Mouse (Mus musculus): ENCODE data around the gene BC048562. TPM values are rescaled to one million over a fixed set of nuclear protein-coding genes. Genes with fewer than 3 reads are reported as not detected.

The BC048562 gene
- total RNA-seq (2022) = not detected

DNA sequence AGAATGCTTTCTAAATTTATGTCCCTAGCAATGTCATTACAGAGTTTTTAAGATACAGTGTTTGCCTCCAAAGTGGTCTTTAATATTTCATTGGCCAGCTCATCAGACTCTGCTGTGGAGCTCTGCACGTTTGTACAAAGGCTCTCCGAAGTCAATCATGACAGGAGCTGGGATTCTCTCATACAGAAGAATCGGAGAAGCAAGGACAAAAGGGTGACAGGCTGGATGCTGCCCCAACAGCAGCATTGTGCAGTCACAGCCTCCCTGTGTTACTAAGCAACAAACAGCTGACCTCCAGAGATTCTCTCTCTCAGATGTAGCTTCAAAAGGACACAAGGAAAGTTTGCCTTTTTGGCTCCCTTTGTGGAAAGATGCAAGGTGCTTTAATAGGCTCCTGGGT lies at the start of gene BC048562:
Gene BC048562 (plus strand): TSS at position 301 of the 400 bp plus-strand sequence.
- no peak for DNase-seq

DNA sequence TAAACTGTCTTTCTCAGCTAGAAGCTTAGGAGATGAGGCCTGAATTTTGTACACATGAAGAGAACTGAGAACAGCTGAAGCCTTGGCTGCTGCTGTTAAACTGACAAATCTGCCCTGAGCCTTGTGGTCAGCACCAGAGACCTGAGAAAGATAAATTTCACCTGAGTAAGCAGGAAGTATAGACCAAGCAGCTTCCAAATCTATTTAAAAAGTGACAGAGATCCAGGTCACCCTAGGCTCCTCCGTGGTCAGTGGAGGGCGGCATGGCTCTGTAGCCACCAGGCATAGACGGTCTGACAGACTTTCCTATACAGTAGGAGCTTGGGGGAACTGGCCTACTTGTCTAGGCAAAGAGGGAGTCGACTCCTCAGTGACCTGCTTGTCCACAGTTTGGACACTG lies 49.5 kb upstream of the BC048562 start:
- DNase-seq = no peak

DNA sequence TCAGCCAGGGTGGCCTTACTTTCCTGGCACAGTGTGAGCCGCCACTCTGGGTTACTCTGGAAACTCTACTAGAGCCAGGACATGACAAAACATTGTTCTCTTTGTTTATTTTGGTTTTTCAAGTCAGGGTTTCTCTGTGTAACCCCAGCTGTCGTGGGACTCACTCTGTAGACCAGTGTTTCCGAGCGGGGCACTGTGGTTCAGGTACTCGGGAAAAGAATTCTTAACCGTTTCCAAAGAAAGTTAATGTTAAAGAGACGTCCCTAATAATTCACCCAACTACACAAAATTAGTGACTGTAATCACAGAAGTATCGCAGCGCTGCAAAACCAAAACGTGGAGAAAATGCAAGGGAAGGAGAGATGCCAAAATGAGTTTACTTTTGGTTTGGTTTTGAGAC lies 47.7 kb upstream of the BC048562 start:
- no peak for DNase-seq

DNA sequence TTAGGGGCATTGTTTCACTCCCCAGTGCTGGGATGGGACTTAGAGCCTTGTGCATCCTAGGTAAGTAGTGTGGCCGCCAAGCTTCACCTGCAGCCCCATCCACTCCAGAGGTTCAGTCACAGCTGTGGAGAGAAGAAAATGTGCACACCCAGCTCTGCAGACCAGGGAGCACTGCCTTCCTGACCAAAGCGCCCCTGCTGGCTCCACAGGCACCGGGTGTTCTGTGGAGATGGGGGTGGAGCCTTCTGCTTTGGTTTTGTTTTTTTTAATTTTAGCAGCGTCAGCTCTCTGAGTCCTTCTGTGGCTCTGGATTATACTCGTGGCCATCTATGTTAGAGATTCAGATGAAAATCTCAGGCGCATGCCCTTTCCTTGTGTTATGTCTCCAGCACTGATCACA lies 47.1 kb upstream of the BC048562 start:
- no peak for DNase-seq

DNA sequence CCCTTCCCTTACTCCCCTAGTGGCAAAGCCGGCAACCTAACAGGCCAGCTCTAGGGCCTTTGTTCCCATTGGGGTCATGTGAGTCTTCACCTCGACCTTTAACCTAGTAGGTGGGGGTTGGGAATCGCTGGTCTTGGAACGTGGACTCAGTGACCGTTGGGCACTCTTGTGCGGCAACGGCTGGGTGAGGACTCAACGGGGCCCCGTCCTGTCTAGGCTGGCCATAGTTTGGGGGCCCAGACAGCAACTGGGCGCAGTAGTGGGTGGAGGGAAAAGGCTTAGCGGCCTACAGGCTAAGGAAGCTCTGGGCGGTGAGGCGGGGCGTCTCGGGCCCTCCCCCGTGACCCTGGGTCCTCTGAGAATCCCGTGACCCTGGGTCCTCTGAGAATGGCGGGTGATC lies 43.6 kb upstream of the BC048562 start, which contains the start of gene 1700102P08Rik:
Gene 1700102P08Rik (plus strand): TSS at position 130 of the 400 bp plus-strand sequence.
- DNase-seq = no peak

DNA sequence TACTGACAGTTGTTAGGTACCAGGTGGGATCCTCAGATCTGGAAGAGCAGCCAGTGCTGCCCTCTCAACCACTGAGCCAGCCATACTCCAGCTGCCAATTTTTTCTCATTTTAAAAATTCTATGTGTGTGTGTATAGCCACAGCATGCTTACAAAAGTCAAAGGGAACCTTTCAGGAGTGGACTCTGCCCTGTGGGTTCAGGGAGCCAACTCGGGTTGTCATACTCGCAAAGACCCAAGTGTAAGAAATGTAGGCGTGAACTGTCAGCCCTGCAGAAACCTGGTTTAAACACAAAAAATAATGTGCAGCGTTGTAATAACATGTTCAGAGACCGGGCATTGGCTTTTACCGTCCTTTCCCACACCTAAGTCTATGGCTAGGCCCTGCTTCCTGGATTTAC lies 42.1 kb upstream of the BC048562 start:
- no peak for DNase-seq

DNA sequence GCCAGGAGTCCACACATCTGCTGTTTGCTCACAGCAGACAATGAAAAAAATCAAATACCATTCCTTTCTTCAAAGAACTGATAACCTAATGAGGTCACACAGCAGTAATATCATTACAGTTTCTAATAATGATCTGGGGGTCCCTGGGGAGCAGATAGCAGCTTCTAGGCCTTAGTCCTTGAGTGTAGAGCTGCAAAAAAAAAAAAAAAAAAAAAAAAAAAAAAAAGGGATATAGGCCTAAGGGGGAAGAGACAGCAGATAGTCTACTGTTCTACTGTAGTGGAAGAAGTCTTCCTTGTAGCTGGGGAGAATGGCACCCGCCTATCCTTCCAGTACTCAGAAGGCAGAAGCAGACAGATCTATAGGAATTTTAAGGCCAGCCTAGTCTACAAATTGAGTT lies 40.9 kb upstream of the BC048562 start:
- no peak for DNase-seq

DNA sequence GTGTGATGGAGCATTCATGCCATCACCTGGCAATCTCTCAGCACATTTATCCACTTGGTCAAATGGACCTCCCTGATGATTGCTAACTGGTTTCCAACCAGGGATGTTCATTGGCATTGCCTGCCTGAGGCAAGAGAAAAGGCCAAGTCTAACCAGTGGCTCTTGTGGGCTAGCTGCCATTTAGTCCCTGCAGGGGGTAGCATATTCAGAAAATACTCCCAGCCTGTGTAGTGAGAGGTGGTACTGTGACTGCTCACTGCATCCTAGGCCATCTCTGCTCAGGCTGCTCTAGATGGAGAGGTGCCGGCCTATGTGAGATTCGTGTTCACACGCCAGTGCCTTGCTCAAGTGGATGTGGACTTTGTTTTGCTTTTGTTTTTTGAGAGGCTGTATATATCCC lies 38.0 kb upstream of the BC048562 start:
- DNase-seq = no peak

DNA sequence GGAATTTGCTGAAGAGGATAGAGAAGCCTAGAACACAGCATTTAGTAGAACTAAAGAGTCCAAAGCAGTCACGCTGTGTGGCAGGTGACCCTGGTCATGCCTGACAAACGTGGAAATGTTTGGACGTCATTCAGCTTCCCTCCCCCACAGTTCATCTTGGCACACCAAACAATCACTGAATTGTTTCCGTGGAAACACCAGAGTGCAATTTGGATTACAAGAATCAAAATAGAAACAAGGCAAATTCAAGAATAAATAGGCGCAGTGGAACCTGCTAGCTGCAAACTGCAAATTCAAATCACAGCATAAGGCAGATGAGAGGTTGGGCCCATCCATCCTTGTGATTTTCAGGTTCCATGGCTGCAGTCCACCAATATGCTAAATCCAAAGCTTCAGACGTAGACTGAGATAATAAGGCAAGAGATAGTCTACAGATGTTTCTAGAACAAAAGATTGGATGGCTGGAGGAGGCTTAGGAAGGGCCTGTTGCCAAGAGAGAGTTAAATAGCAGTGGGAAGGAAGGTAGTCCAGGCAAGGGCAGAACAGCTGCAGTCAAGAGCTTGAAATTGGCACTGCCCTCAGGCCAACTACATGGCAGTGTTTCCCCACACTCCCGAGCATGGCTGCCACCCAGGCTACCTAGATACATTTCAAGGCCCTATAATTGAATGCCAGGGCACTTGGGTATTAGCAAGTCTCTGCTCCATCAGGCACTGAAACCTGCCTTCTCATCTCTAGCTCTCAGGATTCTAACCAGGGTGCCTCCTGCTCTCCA lies 34.9 kb upstream of the BC048562 start:
- peak; percentile 55 for DNase-seq

DNA sequence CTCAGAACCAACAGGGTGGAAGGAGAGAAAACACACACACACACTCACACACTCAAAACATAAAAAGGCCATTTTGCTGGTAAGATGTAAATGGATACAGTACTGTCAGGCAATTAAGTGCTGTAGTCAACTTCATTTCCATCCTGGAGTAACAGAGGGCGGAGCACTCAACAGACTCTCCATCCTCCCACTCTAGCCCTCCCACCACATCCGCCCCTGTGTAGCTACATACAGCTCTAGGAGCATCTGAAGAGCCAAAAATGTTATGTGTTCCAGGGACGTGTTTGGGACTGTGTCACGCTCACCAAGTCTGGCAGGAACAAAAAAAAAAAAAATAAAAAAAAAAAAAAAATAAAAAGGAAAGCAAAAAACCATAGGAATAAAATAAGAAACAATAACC lies 33.2 kb upstream of the BC048562 start:
- no peak for DNase-seq

DNA sequence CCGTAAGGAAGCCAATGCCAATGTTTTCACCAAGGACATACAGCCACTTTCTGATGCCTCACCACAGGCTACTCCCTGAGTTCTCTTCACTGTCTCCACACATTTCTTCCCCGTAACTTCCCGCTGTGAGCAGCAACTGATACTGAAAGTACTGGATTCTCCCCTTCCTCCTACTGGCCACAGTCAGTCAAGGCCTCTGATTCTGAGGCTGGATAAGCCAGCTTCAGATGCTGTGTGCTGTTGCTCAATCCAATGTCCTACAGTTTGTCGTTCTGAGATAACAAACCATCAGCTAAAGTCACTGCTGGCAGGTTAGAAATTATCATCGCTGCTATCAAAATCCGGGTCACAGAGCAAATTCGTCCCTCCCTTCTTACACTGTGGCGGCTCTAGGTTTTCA lies 31.8 kb upstream of the BC048562 start:
- DNase-seq = peak; percentile 39

DNA sequence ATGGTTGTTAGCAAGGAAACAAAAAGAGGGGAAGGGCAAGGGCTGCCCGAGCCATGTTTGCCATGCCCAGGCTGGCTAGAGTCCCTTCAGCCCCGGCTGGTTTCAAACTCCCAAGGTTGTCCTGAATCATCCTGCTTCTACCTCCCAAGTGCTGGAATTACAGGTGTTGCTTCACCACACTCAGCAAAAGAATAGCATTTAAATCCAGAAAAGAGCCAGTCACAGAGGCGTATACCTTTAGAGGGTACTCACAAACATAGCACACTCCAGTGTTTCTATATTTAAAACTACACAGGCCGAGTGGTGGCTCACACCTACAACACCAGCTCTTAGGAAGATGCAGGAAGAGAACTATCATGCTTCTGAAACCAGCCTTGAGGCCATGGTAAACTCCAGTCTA lies 26.7 kb upstream of the BC048562 start:
- DNase-seq = no peak

DNA sequence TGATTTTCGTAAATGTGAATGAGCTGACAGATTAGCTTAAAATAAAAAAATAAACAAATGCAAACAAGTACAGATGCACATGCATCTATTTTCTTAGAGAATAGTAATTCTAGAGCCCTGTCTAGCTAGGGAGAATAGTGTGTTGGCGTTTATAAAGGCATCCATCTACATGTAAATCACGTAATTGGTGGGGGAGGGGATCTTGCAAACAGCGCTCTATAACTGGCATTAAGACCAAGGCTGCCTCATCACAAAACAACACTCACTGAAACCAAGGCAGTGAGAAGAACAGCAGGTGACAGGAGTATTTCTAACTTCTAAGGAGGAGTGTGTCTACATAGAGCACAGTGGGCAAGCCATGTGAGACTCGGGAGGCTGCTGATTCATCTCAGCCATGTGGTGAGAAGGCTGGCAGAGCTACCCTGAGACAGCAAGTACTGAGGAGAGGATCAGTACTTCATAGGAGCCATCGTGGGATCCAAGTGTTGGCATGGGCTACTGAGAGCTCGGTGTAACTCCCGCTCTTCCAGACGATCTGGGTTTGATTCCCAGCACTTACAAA lies 24.8 kb upstream of the BC048562 start:
- DNase-seq = no peak

DNA sequence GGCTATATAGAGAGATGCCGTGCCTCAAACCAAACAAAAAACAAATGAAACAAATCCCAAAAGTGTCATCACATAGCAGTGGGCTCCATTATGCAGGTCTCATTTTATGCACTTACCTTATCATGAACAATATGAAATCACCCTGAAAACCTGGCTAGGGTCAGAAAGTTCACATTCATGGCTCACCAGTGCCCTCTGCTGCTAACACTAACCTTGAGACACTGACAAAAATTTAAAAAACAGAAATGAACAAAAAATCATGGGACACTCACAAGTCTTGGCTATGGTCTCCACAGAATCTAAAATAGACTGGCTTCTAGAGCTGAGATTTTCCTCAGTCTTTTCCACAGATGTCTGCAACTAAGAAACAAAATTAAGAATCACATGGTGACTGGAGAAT lies 24.1 kb upstream of the BC048562 start:
- no peak for DNase-seq

DNA sequence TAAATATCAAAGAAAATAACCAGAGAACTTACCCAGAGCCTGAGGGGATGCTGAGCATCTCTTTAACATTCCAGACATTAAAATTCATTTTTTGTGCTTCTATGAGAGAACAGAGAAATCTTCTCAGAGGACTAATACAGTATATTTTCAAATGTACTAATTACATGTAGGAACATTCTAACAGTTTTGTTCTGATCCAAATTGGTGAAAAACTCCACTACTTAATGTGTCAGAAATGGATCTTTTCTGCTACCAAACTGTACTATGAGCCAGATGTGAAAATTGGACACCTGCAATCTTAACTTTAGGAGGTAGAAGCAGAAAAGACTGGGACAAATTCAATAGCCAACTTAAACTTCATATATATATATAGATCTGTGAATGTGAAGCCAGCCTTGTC lies 7.9 kb upstream of the BC048562 start, which contains the start of gene Ccdc36:
Gene Ccdc36 (minus strand): TSS at position 101 of the 400 bp plus-strand sequence.
- no peak for DNase-seq

DNA sequence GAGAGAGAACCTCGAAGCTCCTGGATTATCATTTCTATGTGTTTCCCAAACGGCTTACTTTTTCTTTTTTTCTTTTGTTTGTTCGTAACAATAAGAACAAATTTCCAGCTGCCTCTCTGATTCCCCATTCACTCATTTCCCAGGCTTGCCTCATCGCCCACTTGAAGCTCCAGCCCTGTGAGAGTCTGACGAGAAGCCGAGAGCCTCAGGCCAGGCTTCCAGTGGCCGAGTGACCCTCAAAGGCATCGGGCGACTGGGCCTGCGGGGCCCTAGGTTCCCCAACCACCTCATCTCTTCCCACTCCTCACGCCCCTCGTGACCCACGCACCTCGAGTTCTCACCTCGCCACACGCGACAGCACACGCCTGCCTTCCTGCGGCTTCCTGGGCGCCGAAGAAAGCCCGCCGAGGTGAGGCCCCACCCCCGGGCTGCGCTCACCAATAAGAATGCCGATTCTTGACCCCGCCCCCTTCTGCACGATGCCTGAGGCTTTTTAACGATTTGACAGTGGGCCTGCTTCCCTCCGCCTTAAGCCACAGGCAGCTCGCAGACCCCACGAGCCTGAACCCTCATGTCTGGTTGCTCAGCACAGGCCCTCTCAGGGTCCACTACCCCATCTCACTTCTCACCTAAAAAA lies 4.7 kb upstream of the BC048562 start:
- DNase-seq = no peak

DNA sequence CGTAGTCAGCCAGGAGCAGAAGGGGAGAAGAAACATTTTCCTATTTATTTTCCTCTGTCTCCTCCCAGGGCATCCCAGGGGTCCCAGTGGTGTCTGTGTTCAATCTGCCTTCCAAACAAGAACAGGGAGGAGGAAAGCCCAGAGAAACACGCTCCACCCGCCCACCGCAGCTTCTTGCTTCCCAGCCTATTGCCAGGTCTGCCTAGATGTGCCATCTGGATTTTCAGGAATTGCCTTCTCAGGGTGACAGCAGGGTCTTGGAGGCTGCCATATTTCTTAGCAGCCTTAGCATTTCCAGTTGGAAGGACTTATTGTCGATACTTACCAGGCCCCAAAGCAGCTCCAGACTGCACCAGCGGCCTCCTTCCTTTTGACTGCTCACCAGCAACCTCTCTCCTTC lies 2.9 kb downstream of the BC048562 start:
- DNase-seq = no peak

DNA sequence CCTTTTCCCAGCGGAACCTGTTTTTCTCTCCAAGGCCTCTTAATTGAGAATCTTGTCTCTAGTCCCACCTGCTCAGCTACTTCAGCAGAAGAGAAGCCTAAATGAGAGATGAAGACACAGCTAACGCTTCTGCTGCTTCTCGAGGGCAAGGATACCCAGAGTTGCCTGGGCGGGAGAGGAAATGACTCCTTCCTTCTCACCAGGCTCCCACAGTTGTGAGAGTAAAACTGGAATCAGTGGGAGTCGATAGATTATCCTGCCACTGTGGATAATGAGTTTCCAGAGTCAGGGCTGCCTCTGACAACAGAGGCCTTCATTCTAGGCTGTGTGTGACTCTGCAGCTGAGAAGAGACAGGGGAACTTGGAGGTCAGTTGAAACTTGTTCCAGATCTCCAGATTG lies 4.2 kb downstream of the BC048562 start:
- DNase-seq = no peak

DNA sequence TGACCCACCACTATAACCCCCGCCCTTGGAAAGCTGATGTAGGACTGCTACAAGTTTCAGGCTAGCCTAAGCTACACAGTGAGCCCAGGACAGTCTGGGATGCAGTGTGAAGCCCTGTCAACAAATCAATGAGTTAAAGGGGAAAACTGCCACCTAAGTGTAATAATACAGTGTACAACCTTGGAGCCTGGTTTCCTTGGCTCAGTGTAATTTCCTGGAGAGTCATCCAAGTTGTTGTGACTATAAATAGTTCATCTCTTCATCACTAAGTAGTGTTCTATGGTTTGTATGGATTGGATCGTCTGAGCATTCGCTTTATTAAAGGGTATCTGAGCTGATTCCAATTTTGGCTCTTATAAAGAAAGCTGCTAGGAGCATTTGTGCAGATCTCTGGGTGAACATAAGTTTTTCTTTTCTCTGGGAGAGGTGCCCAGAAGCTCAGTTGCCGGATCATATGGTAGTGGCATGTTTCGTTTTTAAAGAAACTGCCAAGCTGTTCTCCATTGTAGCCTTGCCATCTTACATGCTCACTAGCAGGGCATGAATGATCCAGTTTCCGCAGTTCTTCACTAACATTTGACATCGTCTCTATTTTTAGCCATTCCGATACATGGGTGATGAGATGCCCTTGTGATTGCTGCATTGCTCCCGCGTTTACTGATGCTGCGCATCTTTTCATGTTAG lies 5.1 kb downstream of the BC048562 start:
- DNase-seq = no peak

DNA sequence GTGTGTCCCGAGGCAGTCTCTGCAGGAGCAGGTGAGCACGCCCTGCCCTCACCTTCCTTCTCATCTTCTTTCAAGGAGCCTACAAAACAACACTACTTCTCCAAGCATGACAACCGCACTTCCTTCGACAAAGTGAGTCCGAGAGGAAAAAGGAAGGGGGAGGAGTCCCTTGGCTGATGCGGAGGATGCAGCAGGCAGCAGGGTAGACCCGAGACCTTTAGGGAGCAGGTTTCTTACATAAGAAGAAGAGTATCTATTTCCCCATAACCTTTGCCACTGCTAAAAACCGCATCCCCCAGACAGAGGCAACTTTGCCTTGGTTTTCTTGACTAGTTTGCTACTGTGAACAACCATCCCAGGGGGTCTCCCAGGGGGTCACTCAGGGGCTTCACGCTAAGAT lies 8.8 kb downstream of the BC048562 start:
- DNase-seq = no peak

DNA sequence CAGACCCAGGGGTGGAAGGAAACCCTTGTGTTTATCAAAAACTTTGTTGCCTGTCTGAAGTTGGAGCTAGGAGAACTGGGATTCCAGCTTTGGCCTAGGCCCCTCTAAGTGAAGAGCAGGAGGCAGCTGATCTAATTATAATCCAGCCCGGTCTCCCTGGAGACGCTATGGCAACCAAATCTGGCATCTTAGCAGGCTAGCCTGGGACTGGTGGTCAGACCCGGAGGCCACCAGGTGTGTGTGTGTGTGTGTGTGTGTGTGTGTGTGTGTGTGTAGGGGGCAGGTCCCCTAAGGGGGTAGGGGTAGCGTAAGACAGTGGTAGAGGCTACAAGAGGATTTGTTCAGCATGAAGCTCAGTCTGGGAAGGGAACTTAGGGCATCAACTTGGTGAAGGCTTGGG lies 13.6 kb downstream of the BC048562 start:
- no peak for DNase-seq

DNA sequence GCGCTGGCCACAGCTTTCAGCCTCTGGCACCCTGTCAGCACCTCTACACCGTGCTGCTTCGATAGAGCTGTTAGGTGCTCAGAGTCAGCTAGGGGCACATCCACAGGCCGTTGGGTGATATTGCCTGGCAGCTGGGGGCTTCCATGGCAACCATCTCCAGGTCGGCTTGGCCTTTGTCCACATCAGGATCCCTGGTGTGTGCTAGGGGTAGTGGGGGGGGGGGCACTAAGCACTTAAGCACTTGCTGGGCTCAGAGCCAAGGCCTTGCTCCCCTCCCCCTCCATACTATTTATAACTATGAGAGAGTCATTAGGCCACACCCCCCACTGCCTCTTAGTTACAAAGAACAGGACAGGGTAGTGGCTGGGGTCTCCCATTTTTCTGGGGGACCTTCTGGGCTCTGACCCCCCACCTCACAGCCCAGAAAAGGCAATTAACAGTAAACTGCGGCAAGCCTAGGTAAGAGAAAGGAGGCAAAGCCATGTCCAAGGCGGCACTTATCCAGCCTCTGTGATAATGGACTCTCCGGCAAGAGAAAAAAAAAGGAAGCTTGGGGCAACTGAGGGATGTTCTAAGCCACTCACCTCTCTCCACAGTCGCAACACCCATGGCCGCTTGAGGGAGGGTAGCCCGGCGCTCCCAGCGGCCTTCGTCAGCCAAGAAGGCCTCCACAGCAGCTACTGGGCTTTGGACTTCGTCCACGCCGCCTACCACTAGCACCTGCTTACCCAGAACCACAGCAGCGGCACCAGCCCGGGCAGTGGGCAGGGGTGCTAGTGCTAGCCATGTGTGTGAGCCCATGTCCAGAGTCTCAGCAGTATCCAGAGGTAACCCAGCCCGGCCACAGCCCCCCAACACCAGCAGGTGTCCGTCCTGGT lies 14.2 kb downstream of the BC048562 start:
- no peak for DNase-seq
